Mouse (Mus musculus) lung, embryonic 15.5 days (tissue): ENCODE measurements at regions not wholly inside any gene's neighbourhood (a gene's known extent, or its start where the extent isn't known, plus 50 kb on each side); places are given as distances from the start of the nearest gene placed in this dataset.

Source experiments
- ATAC-seq: fragments of 200-750 bp; cut with Nextera tagmentation; 2 replicates; pipeline ENCODE4 v1.8.0; 2017; ENCODE audit warnings: moderate number of reproducible peaks, borderline replicate concordance; ENCODE audit not compliant: low FRiP score, low TSS enrichment; ENCODE audit errors: extremely low read depth
- H3K27ac ChIP-seq: fragments of 300-500 bp; sonication (generic); 2 replicates; pipeline ENCODE4 v1.5.1; 2015; ENCODE audit warnings: moderate library complexity, mild to moderate bottlenecking, inconsistent platforms
- H3K27me3 ChIP-seq: fragments of 300-500 bp; sonication (generic); 2 replicates; pipeline ENCODE4 v1.6.1; 2015; ENCODE audit warnings: inconsistent platforms
- H3K36me3 ChIP-seq: fragments of 300-500 bp; sonication (generic); 2 replicates; pipeline ENCODE4 v1.6.1; 2015; ENCODE audit warnings: inconsistent platforms
- H3K4me1 ChIP-seq: fragments of 300-500 bp; sonication (generic); 2 replicates; pipeline ENCODE4 v1.6.1; 2015; ENCODE audit warnings: inconsistent platforms
- H3K4me2 ChIP-seq: fragments of 300-500 bp; sonication (generic); 2 replicates; pipeline ENCODE4 v1.6.1; 2015; ENCODE audit warnings: inconsistent platforms, mild to moderate bottlenecking, moderate library complexity
- H3K4me3 ChIP-seq: fragments of 300-500 bp; sonication (generic); 2 replicates; pipeline ENCODE4 v1.5.1; 2015; ENCODE audit warnings: mild to moderate bottlenecking, inconsistent platforms
- H3K9ac ChIP-seq: fragments of 300-500 bp; sonication (generic); 2 replicates; pipeline ENCODE4 v1.6.1; 2015; ENCODE audit warnings: inconsistent platforms
- H3K9me3 ChIP-seq: fragments of 300-500 bp; sonication (generic); 2 replicates; pipeline ENCODE4 v1.6.1; 2016; ENCODE audit warnings: inconsistent platforms
- WGBS: fragments of 180-500 bp; shearing (Covaris S2); methylation state at CpG from one replicate; pipeline ENCODE4 v1.1.7; 2015; 5-methylcytosine and 5-hydroxymethylcytosine counted together

DNA sequence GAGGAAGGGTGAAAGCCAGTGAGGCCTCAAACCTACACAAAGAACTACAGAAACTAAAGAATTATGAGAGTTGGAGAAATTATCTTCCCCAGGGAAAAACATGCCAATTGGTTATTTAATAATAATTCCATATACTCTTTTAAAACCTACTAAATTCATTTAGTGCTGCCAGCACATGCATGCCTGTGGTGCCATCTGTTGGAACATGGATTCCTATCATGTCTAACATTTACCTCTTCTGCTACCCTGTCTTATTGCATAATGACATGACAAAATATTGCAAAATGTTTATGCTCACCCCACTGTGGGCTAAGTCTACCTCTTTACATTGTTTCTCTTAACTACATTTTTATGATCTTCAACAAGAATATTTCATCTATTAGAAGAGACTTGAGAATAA, 178.7 kb upstream of the 4933412E24Rik start:
- H3K4me2 ChIP-seq, result no peak overlapping the region
- H3K36me3 ChIP-seq, result no peaks in the 10 kb centered on the region
- H3K9ac ChIP-seq, result no peak overlapping the region
- no peak for ATAC-seq
- H3K4me3 ChIP-seq, result no peak overlapping the region
- H3K27ac ChIP-seq, result no peak overlapping the region
- H3K9me3 ChIP-seq, result no peaks in the 10 kb centered on the region
- no peaks in the 10 kb centered on the region for H3K4me1 ChIP-seq
- H3K27me3 ChIP-seq, result no peaks in the 10 kb centered on the region

DNA sequence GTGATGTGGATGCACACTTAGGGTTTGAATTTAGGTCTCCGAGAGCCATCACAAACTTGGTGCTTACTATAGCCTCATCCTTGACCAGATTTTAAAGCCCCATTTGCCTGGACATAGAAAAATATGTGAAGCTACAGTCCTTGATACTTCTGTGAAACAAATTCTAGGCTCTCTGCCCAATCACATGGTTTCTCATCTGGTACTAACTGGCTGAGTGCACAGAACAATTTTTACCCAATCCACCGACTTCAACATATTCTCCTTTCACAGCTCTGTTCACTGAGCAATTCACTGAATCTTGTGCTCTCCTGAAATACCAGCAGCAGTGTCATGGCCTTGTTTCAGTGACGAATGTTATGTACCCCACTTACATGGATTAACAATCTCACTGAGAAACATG, 176.7 kb upstream of the 4933412E24Rik start:
- no peaks in the 10 kb centered on the region for H3K4me1 ChIP-seq
- WGBS, result 78% methylated on average over 3 of the region's 3 CpGs

DNA sequence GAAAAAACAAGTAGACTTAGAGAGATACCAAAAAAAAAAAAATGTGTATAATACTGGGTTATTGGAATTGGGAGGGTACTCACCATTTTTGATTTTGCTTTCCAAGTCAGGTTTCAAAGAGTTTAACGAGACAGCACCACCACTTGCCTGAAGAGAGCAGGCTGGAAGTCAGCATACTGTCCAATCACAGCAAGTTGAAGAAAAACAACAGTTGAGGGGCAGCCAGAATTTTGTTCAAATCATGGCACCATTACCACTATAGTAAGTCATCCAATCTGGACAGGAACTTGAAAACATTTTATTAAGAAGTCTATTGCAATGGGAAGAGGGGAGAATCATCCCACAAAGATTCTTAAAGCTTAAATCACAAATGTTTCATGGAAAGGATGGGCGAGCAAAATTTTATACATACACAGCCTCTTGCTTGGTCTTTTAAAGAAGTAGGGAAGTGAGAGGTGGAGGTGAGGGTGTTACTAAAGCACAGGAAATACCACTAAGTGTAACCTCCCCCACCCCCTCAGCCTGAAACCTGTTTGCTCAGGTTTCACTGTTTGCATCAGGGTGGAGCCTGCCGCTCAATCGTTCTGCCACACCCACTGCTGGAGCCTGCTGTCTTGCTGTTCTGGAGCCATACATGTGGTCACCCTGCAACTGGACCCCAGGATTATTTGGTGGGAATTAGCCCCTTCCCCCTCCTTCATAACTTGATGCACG, 170.7 kb upstream of the 4933412E24Rik start:
- Histone ChIP-seq H3K36me3 (no peaks in the 10 kb centered on the region), H3K4me3 (no peak overlapping the region), H3K9ac (no peak overlapping the region), H3K27me3 (no peaks in the 10 kb centered on the region), H3K4me1 (no peaks in the 10 kb centered on the region), H3K27ac (no peak overlapping the region; the same call in 1 of the 2 replicates), H3K4me2 (no peak overlapping the region), H3K9me3 (no peaks in the 10 kb centered on the region)
- WGBS, result 45% methylated on average over 5 of the region's 5 CpGs
- no peak for ATAC-seq

More for the DNA sequence above, 176.7 kb upstream of the 4933412E24Rik start:
- Histone ChIP-seq H3K27me3 (no peaks in the 10 kb centered on the region), H3K9ac (no peak overlapping the region), H3K4me2 (no peak overlapping the region), H3K9me3 (no peaks in the 10 kb centered on the region), H3K4me3 (no peak overlapping the region), H3K36me3 (no peaks in the 10 kb centered on the region), H3K27ac (no peak overlapping the region)
- no peak for ATAC-seq

DNA sequence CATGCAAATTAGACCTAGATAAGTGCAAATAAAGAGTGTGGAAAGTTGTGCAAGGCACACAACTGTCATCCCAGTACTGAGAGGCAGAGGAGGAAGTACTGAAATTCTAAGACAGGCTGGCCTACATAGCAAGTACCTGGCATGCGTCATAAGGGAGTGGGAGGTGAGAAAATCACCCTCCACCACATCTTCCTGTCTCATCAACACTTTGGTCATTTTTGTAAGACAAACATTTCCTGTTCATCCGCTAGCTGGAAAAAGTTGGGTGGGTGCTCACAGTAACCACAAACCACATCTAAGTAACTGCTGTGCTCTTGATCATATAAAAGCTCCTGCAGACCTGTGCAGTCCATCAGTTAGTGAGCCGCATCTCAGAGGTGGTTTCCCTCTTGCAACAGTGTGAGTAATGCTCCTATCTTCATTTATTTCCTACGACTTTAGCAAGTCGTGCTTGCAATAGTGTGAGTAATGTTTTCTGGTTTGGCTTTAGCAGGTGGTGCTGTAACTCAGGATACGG, 125.2 kb upstream of the 4933412E24Rik start:
- Histone ChIP-seq H3K4me1 (no peaks in the 10 kb centered on the region), H3K27me3 (no peaks in the 10 kb centered on the region), H3K4me3 (no peak overlapping the region), H3K9ac (no peak overlapping the region), H3K36me3 (no peaks in the 10 kb centered on the region), H3K4me2 (no peak overlapping the region), H3K27ac (no peak overlapping the region), H3K9me3 (no peaks in the 10 kb centered on the region)
- ATAC-seq, result no peak
- 70% methylated on average over 6 of the region's 6 CpGs for WGBS

DNA sequence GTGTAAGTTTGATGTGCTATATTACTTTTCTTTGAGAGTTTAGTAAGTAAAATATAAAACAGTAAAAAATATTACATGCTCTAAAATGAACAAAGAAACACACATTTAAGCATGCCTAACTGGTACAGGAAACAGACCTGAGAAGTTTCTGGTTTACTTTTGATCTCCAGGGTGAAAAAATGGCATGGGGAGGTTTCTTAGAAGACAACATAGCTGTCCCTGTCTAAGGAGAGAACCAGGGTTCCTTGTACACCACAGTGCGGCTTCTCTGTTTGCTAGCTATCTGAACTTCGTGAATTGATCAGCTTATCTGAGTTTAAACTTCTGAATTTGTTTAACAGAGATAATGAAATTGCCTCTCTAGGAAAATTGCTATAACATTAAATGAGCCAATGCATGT, 120.3 kb upstream of the 4933412E24Rik start:
- WGBS, result 59% methylated on average over 2 of the region's 2 CpGs
- H3K9ac ChIP-seq, result no peak overlapping the region
- no peaks in the 10 kb centered on the region for H3K27me3 ChIP-seq
- no peak overlapping the region for H3K27ac ChIP-seq
- peaks cover 7% of the 10 kb centered on the region; the same call in 1 of the 2 replicates for H3K4me1 ChIP-seq
- no peak overlapping the region for H3K4me3 ChIP-seq
- no peaks in the 10 kb centered on the region for H3K9me3 ChIP-seq
- no peak for ATAC-seq
- H3K4me2 ChIP-seq, result no peak overlapping the region
- H3K36me3 ChIP-seq, result no peaks in the 10 kb centered on the region

DNA sequence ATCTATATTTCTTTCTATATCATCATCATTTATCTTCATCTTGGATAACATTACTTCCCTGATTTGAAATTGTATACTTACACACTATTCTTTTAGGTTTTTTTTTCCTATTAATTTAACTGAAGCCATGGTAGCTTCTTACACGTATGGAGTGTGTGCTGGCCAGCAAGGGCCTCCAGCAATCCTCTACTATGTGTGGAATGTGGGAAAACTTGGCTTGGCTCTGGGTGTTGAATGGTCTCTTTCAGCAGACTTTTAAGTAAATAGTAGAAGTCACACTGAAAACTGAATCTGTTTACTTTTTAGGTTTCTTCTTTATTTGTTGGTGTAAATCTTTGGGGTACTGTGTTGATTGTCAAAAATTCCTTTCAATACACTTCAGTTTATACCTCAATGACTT, 118.1 kb upstream of the 4933412E24Rik start:
- no peak for ATAC-seq
- 5% methylated on average over 1 of the region's 1 CpGs for WGBS

DNA sequence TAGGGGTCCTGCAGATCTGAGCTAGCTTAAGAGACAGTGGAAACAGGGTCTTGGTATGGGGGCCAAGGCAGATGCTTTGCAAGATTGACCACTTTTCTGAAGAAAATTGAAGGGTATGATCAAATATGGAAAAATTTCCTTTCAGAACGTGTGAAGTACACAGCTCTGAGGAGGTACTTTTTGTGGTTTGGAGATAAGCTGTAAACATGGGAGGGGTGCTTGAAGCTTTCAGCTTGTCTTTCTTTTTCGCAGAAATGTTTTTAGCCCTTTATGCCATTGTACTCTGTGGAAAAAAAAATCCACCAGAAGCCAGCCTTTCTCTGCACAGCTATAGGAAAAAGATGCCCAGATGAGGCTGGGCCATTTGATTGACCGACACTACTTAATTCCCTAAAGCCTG, 116.3 kb upstream of the 4933412E24Rik start:
- Histone ChIP-seq H3K4me1 (peaks cover 7% of the 10 kb centered on the region; the same call in 1 of the 2 replicates), H3K4me3 (no peak overlapping the region), H3K9me3 (no peaks in the 10 kb centered on the region), H3K36me3 (no peaks in the 10 kb centered on the region), H3K4me2 (no peak overlapping the region), H3K27ac (no peak overlapping the region), H3K27me3 (no peaks in the 10 kb centered on the region), H3K9ac (no peak overlapping the region)
- ATAC-seq, result no peak
- WGBS, result 60% methylated on average over 3 of the region's 3 CpGs

More for the DNA sequence above, 118.1 kb upstream of the 4933412E24Rik start:
- no peak overlapping the region for H3K4me2 ChIP-seq
- H3K4me1 ChIP-seq, result peaks cover 7% of the 10 kb centered on the region; the same call in 1 of the 2 replicates
- H3K27ac ChIP-seq, result no peak overlapping the region
- H3K9me3 ChIP-seq, result no peaks in the 10 kb centered on the region
- H3K36me3 ChIP-seq, result no peaks in the 10 kb centered on the region
- no peak overlapping the region for H3K4me3 ChIP-seq
- no peaks in the 10 kb centered on the region for H3K27me3 ChIP-seq
- no peak overlapping the region for H3K9ac ChIP-seq

DNA sequence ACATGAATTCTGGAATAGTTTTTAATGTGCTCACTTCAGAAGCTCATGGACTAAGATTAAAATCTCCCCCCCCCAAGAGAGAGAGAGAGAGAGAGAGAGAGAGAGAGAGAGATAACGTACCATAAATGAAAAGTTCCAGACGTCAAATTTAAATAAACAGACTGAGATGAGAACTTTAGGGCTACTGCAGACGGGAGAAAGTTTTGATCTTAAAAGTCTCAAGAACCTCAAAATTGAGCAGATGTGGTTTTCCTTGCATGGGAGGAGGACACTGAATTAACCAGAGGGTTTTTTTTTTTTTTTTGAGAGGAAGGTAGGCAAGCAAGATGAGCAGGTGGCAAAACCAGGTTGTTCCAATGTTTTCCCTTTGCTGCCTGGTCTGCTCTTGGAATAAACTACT, 108.0 kb upstream of the 4933412E24Rik start:
- no peaks in the 10 kb centered on the region for H3K9me3 ChIP-seq
- H3K4me2 ChIP-seq, result no peak overlapping the region
- H3K27me3 ChIP-seq, result no peaks in the 10 kb centered on the region
- no peak for ATAC-seq
- H3K36me3 ChIP-seq, result no peaks in the 10 kb centered on the region
- H3K4me1 ChIP-seq, result no peaks in the 10 kb centered on the region
- H3K27ac ChIP-seq, result no peak overlapping the region
- H3K4me3 ChIP-seq, result no peak overlapping the region
- WGBS, result 24% methylated on average over 3 of the region's 3 CpGs
- H3K9ac ChIP-seq, result no peak overlapping the region

DNA sequence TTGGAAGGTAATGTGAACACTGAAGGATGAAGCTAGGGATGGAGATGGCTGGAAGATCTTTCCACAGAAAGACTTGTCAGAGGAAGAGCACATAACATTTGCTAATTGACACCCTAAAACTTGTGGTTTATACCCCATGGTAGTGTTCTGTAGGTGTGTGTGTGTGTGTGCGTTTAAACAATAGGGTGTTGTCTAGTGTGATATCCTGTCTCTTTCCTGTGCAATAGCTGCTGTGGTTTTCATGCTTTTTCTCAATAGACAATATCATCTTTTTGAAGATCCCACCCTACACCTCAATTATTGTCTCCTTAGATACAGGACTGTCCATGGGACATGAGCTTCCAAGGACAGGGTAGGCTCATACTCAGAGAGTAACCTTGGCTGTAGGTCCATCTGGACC, 103.5 kb upstream of the 4933412E24Rik start:
- no peak overlapping the region for H3K9ac ChIP-seq
- H3K9me3 ChIP-seq, result no peaks in the 10 kb centered on the region
- H3K27me3 ChIP-seq, result no peaks in the 10 kb centered on the region
- no peaks in the 10 kb centered on the region for H3K36me3 ChIP-seq
- no peak for ATAC-seq
- H3K4me1 ChIP-seq, result no peaks in the 10 kb centered on the region
- no peak overlapping the region for H3K27ac ChIP-seq
- WGBS, result 88% methylated on average over 1 of the region's 1 CpGs
- no peak overlapping the region for H3K4me2 ChIP-seq
- no peak overlapping the region for H3K4me3 ChIP-seq

DNA sequence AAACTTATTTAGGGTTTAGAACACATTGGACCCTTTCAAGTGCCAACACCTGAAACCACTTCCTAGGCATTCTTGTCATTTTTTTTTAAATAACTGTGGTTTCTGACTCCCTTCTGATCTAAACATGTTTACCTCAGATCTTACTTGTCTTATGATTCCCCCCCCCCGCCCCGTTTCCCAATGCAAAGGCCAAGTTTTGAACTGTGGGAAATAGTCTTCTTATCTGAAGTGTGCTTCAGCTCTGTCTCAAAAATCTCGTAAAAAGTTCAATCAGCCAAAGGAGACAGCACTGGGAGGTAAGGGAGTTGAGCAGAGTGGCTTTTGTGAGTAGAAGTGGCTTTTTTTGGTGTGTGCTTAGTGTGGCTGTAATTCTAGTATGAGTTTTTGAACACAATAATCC, 95.5 kb upstream of the 4933412E24Rik start:
- no peak for ATAC-seq
- 58% methylated on average over 3 of the region's 3 CpGs for WGBS
- Histone ChIP-seq H3K27ac (no peak overlapping the region), H3K9me3 (no peaks in the 10 kb centered on the region), H3K9ac (no peak overlapping the region), H3K36me3 (no peaks in the 10 kb centered on the region), H3K4me1 (no peaks in the 10 kb centered on the region), H3K4me2 (no peak overlapping the region), H3K4me3 (no peak overlapping the region), H3K27me3 (no peaks in the 10 kb centered on the region)

DNA sequence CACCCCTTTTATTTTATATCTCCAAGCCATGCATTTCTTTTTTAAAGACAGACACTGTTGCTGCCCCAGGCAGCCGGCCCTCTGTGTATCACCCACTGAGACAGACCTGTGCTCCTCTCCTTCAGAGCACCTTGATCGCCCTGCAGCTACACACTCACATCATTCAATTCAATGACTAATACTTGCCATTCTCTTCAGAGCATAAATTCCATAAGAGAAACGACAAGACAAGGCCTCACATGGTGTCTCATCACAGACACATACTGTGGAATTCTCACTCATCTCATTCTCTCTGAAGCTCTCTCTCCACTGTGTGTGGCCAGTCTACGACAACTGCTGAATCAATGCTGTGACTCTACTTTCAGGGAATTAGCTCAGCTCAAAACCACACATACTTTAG, 94.6 kb upstream of the 4933412E24Rik start:
- no peaks in the 10 kb centered on the region for H3K4me1 ChIP-seq
- no peak overlapping the region for H3K9ac ChIP-seq
- no peaks in the 10 kb centered on the region for H3K27me3 ChIP-seq
- no peaks in the 10 kb centered on the region for H3K36me3 ChIP-seq
- no peak for ATAC-seq
- no peak overlapping the region for H3K4me2 ChIP-seq
- H3K4me3 ChIP-seq, result no peak overlapping the region
- no peaks in the 10 kb centered on the region for H3K9me3 ChIP-seq
- no peak overlapping the region for H3K27ac ChIP-seq
- 76% methylated on average over 4 of the region's 4 CpGs for WGBS

DNA sequence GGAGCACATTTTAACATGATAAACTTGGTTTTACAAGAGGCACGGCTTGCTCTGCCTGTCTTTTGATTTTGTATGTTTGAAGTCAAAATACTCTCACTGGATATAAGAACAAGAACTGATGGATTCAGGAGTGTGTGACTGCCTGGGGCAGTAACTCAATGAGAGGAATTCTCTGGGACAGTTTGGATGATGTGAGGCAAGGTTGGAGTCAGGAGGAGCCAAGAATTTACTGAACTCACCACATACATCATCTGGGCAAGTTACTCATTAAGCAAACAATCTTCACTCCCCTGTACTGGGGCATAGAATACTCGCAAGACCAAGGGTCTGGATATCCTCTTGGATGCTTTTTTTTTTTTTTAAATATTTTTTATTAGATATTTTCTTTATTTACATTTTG, 87.7 kb upstream of the 4933412E24Rik start:
- no peaks in the 10 kb centered on the region for H3K27me3 ChIP-seq
- no peak overlapping the region for H3K9ac ChIP-seq
- 59% methylated on average over 2 of the region's 2 CpGs for WGBS
- H3K27ac ChIP-seq, result no peak overlapping the region
- H3K4me2 ChIP-seq, result no peak overlapping the region
- H3K36me3 ChIP-seq, result no peaks in the 10 kb centered on the region
- H3K4me3 ChIP-seq, result no peak overlapping the region
- no peaks in the 10 kb centered on the region for H3K4me1 ChIP-seq
- no peaks in the 10 kb centered on the region for H3K9me3 ChIP-seq
- no peak for ATAC-seq
